Mouse (Mus musculus) cerebellum, adult 9-10 months (tissue): ENCODE measurements around the gene 1700019N19Rik.

Source experiments
- DNase-seq: peaks from one replicate; pipeline ENCODE4 v3.0.0; 2022

The 1700019N19Rik gene

DNA sequence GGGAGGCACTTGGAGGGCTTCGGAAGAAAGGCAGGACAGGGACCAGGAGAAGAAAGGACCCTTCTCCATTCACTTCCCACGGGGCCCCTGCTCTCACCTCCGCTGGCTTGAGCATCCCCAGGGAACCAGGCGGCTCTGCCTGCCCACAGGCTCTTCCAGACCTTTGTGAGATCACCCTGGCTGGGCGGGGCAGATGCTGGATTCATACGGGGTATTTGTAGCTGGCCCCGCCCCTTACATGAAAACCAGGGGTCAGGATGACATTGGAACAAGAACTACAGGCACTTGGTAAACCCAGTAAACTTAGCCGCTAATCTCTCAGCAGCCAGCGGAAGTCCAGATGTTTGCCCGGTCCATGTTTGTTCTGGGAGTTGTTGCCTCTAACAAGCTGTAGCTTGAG, at the start of gene 1700019N19Rik:
TSS of gene 1700019N19Rik (minus strand) at position 178 of the 400 bp plus-strand sequence.
- no peak for DNase-seq

DNA sequence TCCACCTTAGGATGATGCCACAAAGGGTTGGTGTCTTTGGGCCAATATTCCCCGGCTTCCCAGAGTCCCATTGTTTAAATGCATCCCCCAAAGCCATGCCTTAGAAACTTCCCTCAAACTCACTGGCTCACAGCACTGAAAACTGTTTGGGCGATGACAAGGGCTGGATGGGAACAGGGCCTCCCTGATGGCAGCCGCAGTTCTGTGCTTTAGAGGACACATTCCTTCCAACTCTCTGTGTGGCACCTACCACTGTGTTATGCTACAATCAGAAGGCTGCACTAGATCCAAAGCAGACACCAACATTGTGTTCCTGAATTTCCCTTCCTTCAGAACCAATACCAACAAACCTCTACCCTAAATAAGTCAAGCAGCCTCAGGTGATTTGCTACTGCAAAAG, 49.3 kb upstream of the 1700019N19Rik start:
- DNase-seq = no peak

DNA sequence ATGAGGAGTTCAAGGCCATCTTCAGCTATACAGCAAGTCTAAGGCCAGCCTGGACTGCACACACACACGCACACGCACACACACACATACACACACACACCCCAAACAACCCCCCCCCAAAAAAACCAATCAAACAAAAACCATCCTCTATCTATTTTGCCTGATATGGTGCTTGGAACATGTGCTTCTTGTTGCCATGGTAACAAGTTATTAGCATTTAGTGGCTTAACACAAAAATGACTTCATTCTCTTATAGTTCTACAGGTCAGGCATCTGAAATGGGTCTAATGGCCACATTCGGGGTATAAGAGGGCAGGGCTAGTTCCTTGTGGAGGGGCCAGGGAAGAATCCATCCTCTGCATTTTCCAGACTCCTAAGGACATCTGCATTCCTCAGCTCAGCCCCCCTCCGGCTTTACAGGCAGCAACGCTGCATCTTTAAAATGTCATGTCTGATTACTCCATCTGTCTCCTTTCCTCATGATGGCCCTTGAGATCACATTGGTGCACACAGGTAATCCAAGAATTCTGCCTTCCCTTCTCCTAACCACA, 46.5 kb upstream of the 1700019N19Rik start:
- DNase-seq = no peak

DNA sequence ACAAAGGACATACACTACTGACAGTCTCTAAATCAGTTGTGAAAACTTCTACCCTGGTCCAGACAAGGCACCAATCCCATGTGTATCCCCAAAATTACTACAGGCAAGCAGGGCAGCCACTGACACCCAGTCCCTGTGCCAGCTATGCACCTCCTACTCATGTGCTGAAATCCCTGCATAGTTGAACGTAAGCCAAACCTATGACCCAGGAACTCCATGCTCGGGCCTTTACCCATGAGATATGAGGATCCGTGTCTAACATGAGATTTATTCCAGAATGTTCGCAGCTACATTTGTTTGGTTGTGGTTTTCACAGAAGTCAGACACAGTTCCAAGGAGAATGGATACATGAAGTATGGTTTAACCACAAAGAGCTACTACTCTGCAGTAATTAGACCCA, 45.5 kb upstream of the 1700019N19Rik start:
- no peak for DNase-seq

DNA sequence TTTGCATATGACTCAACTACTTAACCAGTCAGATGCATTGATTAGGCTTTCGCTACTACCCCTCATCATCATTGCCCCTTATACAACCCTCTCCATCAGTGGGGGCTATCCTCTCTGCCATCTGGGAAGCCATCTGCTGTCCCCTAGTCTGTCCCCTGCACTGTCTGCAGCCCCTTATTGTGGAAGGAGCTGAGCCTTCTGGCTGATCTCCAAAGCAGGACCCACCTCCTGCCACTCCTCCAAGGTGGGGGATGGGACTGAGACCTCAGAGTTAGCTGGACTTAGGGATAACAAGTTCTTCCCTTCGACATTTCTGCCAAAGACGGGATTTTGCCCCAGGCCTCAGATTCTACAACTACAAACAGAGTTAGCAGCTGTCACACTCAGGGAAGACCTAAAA, 45.1 kb upstream of the 1700019N19Rik start:
- no peak for DNase-seq

DNA sequence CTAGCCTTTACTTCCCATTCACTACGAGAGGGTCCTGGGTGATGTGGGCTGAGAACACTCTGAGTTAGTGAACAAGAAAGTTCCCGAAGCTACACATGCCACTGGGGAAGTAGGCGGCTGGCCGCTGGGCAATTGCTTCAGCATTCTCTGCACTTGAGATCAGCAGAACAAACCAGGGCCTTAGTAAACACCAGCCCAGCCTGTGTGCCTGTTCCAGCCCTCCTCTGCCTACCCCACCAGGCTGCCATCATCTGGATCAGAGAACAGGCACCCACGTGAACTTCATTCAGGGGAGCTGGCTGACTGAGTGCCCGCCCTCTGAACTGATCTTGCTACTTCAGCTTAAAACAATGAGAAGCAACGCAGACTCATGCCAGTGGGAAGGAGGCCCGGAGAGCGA, 44.4 kb upstream of the 1700019N19Rik start:
- DNase-seq = no peak

DNA sequence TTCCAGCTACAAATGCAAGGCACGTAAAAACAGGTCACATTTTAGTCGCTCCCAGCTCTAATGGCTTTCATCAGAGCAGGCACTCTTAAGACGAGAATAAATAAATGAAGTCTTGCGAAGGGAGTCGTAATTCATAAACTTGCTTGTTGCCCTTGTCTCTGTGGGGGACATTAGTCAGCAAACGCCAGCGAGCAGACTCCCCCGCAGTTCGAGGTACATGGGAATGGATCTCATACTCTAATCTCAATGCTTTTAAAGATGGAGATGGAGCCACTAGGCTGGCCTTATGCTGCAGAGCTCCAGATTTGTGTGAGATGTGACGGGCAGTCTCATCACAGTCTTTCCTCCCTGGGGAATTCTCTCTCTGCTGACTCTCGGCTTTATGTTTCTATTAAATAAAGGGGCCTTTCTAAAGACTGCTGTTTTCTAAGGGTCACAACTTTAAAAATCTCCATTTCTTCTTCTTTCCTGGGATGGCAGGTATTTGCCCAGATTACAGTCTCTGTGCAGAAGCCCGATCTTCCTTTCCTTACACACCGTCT, 39.4 kb upstream of the 1700019N19Rik start:
- no peak for DNase-seq

DNA sequence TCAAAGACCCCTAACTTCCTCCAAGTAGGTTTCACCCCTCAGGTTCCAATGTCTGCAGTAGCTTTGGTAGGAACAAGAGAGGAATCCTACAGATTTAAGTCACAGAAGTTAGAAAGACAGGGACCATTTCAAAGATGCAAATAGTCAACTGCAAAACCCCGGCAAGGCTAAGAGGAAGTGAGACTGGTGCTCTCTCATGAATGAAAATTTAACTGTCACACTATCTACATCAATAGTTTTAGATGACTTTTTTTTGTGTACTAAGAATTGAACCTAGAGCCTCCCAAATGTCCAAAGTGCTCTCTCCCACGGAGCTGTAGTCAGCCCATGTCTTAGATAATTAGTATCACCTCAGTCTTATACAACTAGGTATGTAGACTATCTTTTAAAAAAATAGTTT, 38.7 kb upstream of the 1700019N19Rik start:
- DNase-seq = no peak

DNA sequence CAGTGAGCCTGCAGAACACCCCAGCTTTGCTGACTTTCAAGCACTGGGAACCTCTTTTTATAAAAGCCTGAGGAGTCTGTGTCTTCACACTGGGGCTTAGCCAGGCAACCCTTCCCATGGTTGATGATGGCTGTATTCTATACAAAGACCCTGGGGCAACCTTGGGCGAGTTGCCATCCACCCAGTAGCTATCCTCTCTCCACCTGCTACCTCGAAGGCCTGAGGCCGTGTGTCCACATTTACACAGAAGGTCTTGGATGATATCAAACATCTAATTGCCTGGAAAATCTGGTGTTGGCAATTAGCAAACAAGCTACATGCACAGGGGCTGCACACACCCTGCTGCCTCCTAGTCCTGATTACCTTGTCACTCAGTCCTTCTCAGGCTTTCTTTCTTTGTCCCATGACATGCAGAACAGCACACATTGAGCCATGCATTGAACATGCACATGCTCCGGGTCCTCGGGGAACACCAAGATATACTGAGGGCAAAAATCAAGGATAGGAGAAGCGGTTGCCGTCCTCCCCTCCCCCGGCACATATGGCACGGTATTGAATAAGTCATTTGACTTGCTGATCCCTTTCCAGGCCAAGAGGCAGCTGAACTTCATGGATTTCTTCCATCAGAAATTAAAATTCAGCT, 37.1 kb upstream of the 1700019N19Rik start:
- peak; percentile 41 for DNase-seq

DNA sequence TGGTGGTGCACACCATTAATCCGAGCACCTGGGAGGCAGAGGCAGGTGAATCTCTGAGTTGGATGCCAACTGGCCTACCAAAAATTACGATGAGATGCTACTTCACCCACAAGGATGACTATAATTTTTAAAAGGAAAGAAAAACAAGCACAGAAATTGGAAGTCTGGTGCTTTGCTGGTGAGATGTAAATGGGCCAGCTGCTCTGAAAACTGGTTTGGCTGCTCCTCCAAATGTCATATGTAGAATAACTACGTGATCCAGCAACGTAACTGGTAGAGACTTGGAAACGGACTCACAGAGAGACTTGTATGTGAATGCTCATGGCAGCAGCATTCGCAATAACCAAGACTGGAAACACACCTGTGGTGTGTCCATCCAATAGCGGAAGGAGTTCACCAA, 35.9 kb upstream of the 1700019N19Rik start:
- no peak for DNase-seq

DNA sequence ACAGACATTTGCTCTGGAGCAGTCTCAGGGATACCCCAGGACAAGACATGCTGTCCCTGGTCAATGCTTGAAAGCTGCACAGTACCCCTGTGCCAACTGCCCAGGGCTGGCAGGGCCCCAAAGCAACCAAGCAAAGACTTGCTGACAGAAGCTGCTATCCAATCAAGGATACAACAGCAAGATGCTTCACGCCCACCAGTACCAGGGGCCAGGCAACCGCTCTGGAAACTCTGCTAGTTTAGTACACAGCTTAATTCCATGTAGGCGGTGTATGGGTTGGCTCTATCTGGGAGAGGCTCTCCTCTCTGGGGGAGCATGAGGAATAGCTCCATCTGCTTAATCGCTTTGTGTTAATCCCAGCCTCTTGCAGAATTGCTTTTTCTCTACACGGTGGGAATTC, 35.3 kb upstream of the 1700019N19Rik start:
- DNase-seq = peak; percentile 53

DNA sequence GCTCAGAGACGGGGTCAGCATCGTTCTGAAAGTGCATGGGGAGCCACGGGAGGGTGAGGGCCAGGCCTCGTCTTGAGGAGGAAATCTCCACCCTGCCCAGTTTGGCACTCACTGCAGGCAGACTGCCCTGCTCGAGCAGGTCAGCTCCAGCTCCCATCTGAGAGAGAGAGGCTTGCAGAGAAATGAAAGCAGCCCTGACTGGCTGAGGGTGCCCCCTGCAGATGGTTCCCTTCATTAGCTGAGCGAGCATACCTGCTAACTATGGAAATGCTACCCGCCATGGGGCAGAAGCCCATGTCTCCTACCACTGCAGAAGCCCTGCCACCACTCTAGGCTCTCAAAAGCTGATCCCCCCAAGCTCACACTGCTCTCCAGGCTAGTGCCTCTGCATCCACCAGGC, 33.4 kb upstream of the 1700019N19Rik start:
- DNase-seq = no peak

DNA sequence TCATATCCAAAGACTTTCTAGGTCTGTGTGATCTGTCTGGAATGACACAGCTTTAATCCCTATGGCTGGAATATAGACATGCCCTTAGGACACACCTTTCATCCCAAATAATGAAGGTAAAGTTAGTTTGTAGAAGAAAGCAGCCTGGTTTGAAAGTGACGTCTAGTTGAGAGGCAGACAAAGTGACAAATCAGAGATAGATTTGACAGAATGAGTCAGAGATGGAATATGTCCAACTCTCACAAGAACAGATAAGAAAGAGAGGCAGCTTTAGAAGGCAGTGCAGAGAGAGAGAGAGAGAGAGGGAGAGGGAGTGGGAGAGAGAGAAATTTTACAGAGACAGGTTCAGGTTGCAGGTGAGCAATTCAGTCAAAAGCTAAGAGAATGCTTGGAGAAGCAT, 30.1 kb upstream of the 1700019N19Rik start:
- no peak for DNase-seq

DNA sequence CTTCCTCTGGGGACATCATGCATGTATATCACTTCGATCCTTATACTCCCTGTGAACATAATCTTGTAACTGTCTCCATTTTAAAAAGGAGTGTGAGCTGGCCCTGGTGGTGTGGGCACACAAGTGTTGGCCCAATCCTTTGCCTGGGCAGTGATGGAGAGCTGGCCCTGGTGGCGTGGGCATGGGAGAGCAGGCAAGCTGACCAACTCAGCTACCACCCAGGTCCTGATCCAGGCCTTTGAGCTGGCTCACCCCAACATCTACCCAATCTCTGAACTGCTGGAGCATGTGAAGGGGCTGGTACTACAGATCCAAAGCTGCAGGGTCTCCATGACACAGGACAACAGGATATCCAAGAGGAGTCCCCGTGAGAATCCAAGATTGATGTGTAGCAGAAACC, 29.0 kb upstream of the 1700019N19Rik start:
- DNase-seq = no peak

DNA sequence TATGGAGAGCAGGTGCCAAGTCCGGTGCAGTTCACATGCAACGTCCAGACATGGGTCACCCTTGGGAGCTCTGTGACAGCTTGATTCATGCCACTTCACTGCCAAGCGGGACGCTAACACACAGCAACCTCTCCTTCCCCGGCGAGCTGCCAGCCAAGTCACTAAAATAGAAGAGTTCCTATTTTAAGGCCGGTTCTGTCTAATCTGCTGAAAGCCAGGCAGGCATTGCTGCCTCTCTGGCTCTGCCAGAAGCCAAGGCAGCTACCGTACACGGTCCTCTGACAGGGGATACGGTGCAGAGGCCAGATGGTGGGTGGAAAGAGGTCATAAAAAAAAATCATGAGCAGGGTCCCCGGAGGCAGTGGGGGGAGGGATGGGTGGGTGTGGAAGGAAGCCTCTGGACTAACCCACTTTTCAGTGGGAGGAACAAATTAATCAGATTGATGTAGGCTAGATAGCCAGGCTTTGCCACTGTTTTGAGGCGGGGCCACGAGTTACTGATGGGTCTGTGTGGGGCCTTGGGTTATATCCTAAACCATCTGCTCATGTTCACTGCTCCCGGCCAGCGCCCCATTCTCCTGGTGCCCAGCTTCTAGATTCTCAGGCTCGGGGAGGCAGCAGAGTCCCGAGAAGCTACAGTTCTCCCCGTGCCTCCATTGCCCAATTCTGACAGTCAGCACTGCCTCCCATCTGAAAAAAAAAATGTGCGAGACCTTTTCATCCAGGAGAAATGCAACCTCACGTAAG, 28.4 kb upstream of the 1700019N19Rik start:
- peak; percentile 97 for DNase-seq

DNA sequence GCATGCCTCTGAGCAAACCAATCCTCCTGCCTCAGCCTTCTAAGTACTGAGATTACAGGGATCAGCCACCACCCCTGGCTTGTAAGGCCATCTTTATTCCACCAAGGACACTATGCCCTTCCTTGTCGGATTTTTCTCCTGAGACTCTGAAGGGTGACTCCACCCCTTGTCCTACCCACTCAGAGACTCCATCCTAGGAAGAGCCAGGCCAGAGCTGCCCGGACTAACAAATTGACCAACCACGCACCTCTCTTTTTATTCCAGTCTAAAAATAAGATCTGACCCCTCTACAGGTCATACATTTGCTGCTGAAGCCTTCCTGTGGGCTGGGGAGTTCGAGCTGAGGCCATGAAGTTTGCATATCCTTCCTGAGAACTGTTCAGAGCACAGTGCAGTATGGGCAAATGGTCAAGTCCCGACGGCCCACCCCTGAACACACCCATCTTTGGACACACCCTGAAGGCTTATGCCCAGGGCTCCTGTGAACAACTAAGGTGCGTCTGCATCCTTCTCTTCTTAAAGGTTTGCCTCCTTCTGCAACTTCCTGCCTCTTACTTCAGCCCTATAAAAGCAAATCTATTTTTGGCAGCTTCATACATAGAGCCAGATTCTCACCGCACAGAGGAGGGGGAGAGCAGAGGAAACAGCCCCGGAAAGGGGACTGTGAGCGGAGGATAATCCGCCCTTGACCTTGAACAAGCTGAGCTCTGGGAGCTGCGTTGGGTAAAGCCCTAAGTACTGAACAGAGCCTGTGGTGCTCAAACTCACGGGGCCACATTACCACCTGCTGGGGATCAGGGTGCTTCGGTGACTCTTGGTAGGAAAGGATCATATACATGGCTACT, 24.5 kb upstream of the 1700019N19Rik start:
- no peak for DNase-seq

DNA sequence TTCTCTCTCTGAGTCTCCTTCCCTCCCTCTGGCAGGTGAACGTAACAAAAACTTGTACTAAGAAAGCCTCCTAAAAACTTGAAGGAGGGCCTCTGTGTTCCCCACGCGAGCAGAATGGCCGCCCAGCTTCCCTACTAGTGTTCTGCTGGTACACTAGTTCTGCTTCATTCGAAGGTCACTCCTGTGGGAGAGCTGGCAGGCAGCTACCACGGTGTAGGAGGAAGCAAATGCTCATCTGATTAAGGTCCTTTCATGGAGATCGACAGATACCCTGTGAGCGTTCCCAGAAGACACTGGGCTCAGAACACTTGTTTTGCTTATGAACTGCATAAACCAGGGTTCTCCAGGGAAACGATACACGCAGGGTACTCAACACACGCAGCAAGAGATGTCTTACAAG, 23.1 kb upstream of the 1700019N19Rik start:
- no peak for DNase-seq

DNA sequence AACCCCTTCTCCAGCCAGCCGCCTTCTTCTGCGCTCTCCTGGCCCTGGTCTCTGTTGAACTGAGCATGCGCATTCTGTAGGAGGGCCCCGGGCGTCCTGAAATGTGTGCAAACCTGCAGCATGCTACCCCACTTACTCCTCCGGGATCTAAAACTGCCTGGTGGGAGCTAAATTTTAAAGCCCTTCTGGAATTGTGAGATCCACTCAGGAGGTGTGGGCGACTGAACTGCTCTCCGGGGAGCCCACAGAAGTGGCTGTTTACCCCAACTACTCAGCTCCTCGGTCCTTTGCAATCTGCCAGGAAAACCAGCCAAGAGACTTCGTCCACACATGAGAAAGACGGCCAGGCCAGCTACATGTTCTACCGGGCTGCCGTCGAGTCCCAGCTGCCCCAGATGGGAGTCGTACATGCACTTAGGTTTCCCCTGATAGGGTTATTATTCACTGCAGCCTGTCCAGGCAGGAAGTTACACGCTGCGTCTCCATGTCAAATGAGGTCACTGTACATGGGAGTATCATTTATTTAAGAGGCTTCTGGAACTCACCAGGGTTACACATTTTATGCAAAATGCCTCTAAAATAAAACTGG, 22.3 kb upstream of the 1700019N19Rik start:
- no peak for DNase-seq

DNA sequence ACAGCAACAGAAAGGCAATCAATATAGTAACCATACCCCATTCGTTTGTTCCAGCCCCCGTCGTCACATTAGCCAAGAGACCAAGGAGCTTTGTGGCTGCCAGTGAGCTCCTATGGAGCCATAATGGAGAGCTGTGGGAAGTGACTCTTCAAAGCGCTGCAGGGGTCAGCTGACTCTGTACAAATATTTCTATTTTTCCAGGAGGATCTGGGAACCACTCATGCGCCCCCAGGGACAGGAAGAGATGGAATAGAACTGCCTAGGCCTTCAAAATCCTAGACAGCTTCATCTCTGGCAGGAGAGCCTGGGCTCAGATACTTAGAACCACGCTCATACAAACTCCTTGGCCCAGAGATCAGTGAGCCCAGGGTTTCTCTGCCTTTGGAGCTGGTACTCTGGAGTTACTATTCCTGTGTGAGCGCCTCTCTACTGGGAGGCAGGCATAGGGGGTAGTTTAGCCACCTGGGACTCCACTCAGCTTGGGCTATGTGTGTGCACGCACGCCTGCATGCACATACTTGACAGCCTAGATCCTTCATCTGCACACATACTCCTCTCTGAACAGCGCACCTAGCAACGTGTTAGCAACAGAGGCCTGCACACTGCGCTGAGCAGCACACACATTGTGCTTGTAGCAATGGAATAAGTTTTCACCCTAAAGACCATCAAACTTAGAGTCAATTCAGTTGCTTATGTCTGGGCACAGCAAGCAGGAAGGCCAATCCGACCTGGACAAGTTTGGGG, 21.1 kb upstream of the 1700019N19Rik start:
- no peak for DNase-seq

DNA sequence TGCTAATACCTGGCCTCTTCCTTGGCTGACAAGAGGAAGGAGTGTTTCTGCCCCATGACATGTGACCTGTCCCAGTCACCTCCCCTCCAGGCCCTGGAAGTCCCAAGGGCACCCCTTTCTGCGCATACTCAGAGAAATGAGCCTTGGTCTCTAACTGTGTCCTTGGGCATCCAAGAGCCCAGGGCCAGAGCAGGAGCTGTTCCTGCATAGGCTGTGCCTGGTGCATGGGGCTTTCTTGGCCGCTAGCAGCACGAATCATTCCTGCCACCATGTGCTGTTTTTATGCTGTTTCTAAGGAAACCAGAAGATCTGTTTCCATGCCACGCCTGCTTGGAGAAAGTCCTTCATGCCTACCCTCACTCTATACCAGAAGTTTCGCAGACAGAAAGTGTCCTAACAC, 16.3 kb upstream of the 1700019N19Rik start:
- no peak for DNase-seq

DNA sequence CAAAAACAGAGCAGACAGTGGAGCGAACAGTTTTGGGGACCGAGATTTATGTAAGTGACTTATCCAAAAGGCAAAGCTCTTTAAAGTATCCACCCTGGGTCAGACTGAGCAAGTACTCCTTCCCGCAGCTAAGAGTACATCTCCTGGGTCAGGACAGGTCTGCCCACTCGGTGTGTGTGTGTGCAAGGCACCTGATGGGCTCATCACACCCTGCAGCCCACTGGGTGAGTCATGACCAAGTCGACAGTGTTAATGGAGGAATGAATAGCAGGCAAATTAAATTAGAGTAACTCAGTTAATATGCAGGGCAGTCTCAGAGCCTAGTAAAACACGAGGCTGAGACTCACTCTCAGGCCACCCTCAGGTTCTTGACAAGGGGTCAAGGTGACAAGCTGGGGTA, 14.6 kb upstream of the 1700019N19Rik start:
- DNase-seq = no peak

DNA sequence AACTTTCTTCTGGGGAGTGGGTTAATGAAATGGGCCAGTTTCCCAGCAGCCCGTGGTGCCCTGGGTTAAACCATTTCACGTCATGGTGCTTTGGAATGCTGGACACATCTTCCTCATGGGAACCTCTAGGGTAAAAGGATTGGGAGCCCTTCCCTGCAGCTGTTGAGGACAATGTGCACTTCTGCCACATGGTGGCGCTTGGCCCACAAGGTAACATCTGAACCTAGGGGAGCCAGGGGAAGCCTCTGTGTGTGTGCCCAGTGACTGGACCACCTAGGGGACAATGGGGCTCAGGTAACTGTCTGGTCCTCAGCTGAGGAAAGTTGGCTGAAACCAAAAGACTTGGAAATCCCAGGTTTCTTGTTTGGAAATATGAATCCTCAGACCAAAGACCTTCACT, 12.1 kb upstream of the 1700019N19Rik start:
- peak; percentile 75 for DNase-seq
